Mouse (Mus musculus) C2C12 (cell line): ENCODE results near the gene Zfp800. TPM values are rescaled to one million over a fixed set of nuclear protein-coding genes. Genes with fewer than 3 reads are reported as not detected.

ENCODE experiments used
- H3K27me3 ChIP-seq: one replicate; pipeline ENCODE4 v1.6.1; 2011; ENCODE audit not compliant: control insufficient read depth, insufficient read depth, insufficient read length
- H3K36me3 ChIP-seq: one replicate; pipeline ENCODE4 v1.6.1; 2011; ENCODE audit not compliant: control insufficient read depth, insufficient read depth
- H3K4me3 ChIP-seq: one replicate; pipeline ENCODE4 v1.5.1; 2011; ENCODE audit warnings: mild to moderate bottlenecking, control low read depth; ENCODE audit not compliant: poor library complexity, insufficient read depth, severe bottlenecking
- H3K79me2 ChIP-seq: one replicate; pipeline ENCODE4 v1.6.1; 2011; ENCODE audit not compliant: control insufficient read depth, insufficient read depth
- H3K79me3 ChIP-seq: one replicate; pipeline ENCODE4 v1.6.1; 2011; ENCODE audit warnings: low read depth, control low read depth
- H3ac ChIP-seq: one replicate; pipeline ENCODE3; 2011; ENCODE audit warnings: low read depth; ENCODE audit not compliant: control insufficient read depth, insufficient read length
- CEBPB ChIP-seq: IDR thresholded peaks from one replicate; pipeline ENCODE4 v1.6.1; 2011; ENCODE audit warnings: low read depth, mild to moderate bottlenecking, control low read depth, moderate library complexity
- CTCF ChIP-seq: IDR thresholded peaks from one replicate; pipeline ENCODE4 v1.5.1; 2011; ENCODE audit not compliant: control insufficient read depth, insufficient read depth, insufficient read length
- FOSL1 ChIP-seq: IDR thresholded peaks from one replicate; pipeline ENCODE4 v1.8.0; 2011; ENCODE audit warnings: mild to moderate bottlenecking, low read length; ENCODE audit not compliant: poor library complexity, insufficient read depth, severe bottlenecking
- MAX ChIP-seq: IDR thresholded peaks from one replicate; pipeline ENCODE4 v1.6.1; 2011; ENCODE audit warnings: mild to moderate bottlenecking, control low read depth
- MYOD1 ChIP-seq: IDR thresholded peaks from one replicate; pipeline ENCODE4 v1.6.1; 2011; ENCODE audit warnings: low read depth; ENCODE audit not compliant: control insufficient read depth, insufficient read length
- MYOG ChIP-seq: IDR thresholded peaks from one replicate; pipeline ENCODE4 v1.6.1; 2011; ENCODE audit not compliant: control insufficient read depth, insufficient read length; ENCODE audit errors: extremely low read depth
- USF1 ChIP-seq: IDR thresholded peaks from one replicate; pipeline ENCODE4 v1.6.1; 2011; ENCODE audit warnings: low read depth, mild to moderate bottlenecking, control low read depth, moderate library complexity
- polyA plus RNA-seq: library from polyadenylated mRNA; unstranded; fragments of >200 nt; fragmentation: generic; extraction: Trizol; gene quantifications from one replicate; pipeline ENCODE4 v1.2.1, GENCODE M21; 2012; ENCODE audit warnings: missing spikeins

Zfp800 gene
- polyA plus RNA-seq, 1 experiment, result 2.5 TPM

- Histone ChIP-seq H3ac (no peak overlapping the region), H3K36me3 (no peaks in the 10 kb centered on the region), H3K79me3 (no peaks in the 10 kb centered on the region), H3K79me2 (no peaks in the 10 kb centered on the region), H3K27me3 (peaks cover 18% of the 10 kb centered on the region), H3K4me3 (no peak overlapping the region)
- TF ChIP-seq FOSL1 (no peak), MAX (no peak), CEBPB (no peak), CTCF (no peak), USF1 (no peak), MYOD1 (no peak), MYOG (no peak)
Observed at GRCm38 (mm10) chr6:28329815-28330214, 68.0 kb downstream of the Zfp800 start.

- no peaks in the 10 kb centered on the region for H3K79me3 ChIP-seq
- H3K4me3 ChIP-seq, result no peak overlapping the region
Observed at GRCm38 (mm10) chr6:28329002-28329596, 68.7 kb downstream of the Zfp800 start.

GRCm38 (mm10) chr6:28326720-28327119 is 71.1 kb downstream of the Zfp800 start:
- TF ChIP-seq USF1 (no peak), MYOD1 (no peak), FOSL1 (no peak), MAX (no peak), CTCF (no peak), MYOG (no peak), CEBPB (no peak)
- H3K79me3 ChIP-seq, result no peaks in the 10 kb centered on the region

More at GRCm38 (mm10) chr6:28329002-28329596, 68.7 kb downstream of the Zfp800 start:
- no peaks in the 10 kb centered on the region for H3K36me3 ChIP-seq
- TF ChIP-seq CEBPB, result no peak
- no peak for TF ChIP-seq CTCF
- TF ChIP-seq FOSL1, result no peak
- H3K79me2 ChIP-seq, result no peaks in the 10 kb centered on the region
- H3K27me3 ChIP-seq, result peaks cover 20% of the 10 kb centered on the region
- no peak overlapping the region for H3ac ChIP-seq

GRCm38 (mm10) chr6:28322399-28322798 is 75.4 kb downstream of the Zfp800 start:
- TF ChIP-seq MYOD1 (no peak), USF1 (no peak), MYOG (no peak), FOSL1 (no peak), CTCF (no peak), MAX (no peak), CEBPB (no peak)
- no peak overlapping the region for H3ac ChIP-seq
- H3K79me2 ChIP-seq, result no peaks in the 10 kb centered on the region
- H3K79me3 ChIP-seq, result no peaks in the 10 kb centered on the region
- H3K27me3 ChIP-seq, result peaks cover 8% of the 10 kb centered on the region
- no peak overlapping the region for H3K4me3 ChIP-seq
- no peaks in the 10 kb centered on the region for H3K36me3 ChIP-seq

More at GRCm38 (mm10) chr6:28326720-28327119, 71.1 kb downstream of the Zfp800 start:
- no peak overlapping the region for H3K4me3 ChIP-seq
- H3K27me3 ChIP-seq, result peaks cover 9% of the 10 kb centered on the region
- no peaks in the 10 kb centered on the region for H3K36me3 ChIP-seq
- H3ac ChIP-seq, result no peak overlapping the region
- no peaks in the 10 kb centered on the region for H3K79me2 ChIP-seq

GRCm38 (mm10) chr6:28319648-28320270 is 78.0 kb downstream of the Zfp800 start:
- H3K36me3 ChIP-seq, result no peaks in the 10 kb centered on the region
- H3ac ChIP-seq, result no peak overlapping the region
- H3K4me3 ChIP-seq, result no peak overlapping the region
- H3K79me3 ChIP-seq, result no peaks in the 10 kb centered on the region
- H3K27me3 ChIP-seq, result peaks cover 10% of the 10 kb centered on the region
- TF ChIP-seq MAX, result no peak
- no peak for TF ChIP-seq MYOG
- TF ChIP-seq USF1, result no peak
- TF ChIP-seq CTCF, result no peak
- TF ChIP-seq FOSL1, result no peak
- no peak for TF ChIP-seq MYOD1
- TF ChIP-seq CEBPB, result no peak
- H3K79me2 ChIP-seq, result no peaks in the 10 kb centered on the region
